Mouse (Mus musculus) heart, postnatal 25 days (tissue): Measurements from ENCODE around the gene D630039A03Rik. TPM values are rescaled to one million over a fixed set of nuclear protein-coding genes. Genes with fewer than 3 reads are reported as not detected.
"Not testable (repeated sequence)": the region's sequence is repeated elsewhere in the genome, so short reads cannot be mapped to it uniquely, and the experiment has no call there.

Experiments used
- DNase-seq: peaks from one replicate; pipeline ENCODE4 v3.0.0; 2022; ENCODE audit warnings: low spot score
- intact Hi-C: fragments of 180-260 bp; cut with DNase I; formaldehyde crosslinking; loops from one replicate; pipeline ENCODE4 v1.15.1; 2025
- total RNA-seq, 2 experiments: library from RNA; stranded (reverse); gene quantifications; 2 replicates each; pipeline ENCODE4 v1.2.3; 2021

D630039A03Rik gene
- total RNA-seq, 2 experiments from 2014 or later = 0.26 to 0.28 TPM

- no peak for DNase-seq
- intact Hi-C loops = no loop called here
Measured at GRCm38 (mm10) chr4:57895902-57896301, 20.2 kb downstream of the D630039A03Rik start.

- DNase-seq = no peak
- intact Hi-C loops = no loop called here
Measured at GRCm38 (mm10) chr4:57895140-57895539, 21.0 kb downstream of the D630039A03Rik start.

GRCm38 (mm10) chr4:57892001-57892586 is 24.0 kb downstream of the D630039A03Rik start:
- DNase-seq = no peak
- intact Hi-C loops = no loop called here

DNA sequence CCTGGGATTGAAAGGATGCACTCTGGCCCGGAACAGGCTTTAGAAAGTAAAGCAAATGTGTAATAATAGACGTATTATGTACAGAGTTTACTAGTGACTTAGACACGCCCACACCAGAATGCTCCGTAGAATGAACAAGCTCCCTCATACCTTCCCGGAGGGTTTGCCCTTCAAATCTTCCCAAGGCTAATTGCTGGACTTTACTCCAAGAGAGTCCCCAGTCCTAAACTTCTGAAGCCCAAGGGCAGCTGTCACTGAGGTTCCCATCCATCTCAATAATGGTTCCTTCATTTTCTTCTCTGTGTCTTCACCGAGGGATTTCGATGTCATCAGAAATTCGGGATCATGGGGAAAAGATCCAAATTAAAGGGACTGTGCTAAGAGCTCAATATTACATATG is 26.3 kb downstream of the D630039A03Rik start:
- intact Hi-C loops = no loop called here
- no peak for DNase-seq

DNA sequence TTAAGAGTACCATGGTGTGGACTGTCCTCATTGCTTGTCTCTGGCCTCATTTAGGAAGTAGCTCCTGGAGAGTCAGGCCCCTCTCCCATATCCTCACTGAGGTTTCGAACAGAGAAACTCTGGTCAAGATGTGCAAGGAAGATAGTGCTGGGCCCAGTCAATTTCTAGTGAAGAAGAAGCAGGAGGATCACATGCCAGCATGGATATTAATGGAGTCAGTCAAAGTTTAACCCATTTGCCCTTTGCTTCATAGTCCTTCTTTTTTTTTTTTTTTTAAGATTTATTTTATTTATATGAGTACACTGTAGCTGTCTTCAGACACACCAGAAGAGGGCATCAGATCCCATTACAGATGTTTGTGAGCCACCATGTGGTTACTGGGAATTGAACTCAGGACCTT is 27.1 kb downstream of the D630039A03Rik start:
- intact Hi-C loops, DNase-seq: not testable (repeated sequence)

- intact Hi-C loops = no loop called here
- DNase-seq = no peak
Measured at GRCm38 (mm10) chr4:57888246-57888645, 27.9 kb downstream of the D630039A03Rik start.

DNA sequence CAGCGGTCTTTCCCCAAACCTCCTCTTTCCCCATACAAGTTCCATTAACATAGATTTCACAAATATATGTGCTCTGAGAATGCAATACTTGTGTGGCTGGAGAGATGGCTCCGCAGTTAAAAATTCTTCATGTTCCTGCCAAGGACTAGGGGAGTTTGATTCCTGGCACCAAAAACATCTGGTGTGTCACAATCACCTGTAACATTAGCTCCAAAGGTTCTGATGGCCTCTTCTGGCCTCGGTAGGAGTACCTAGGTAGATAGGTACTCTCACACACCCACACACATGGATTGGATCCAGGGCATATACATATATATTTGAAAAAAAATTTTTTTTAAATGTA is 29.2 kb downstream of the D630039A03Rik start:
- no peak for DNase-seq
- intact Hi-C loops = no loop called here

DNA sequence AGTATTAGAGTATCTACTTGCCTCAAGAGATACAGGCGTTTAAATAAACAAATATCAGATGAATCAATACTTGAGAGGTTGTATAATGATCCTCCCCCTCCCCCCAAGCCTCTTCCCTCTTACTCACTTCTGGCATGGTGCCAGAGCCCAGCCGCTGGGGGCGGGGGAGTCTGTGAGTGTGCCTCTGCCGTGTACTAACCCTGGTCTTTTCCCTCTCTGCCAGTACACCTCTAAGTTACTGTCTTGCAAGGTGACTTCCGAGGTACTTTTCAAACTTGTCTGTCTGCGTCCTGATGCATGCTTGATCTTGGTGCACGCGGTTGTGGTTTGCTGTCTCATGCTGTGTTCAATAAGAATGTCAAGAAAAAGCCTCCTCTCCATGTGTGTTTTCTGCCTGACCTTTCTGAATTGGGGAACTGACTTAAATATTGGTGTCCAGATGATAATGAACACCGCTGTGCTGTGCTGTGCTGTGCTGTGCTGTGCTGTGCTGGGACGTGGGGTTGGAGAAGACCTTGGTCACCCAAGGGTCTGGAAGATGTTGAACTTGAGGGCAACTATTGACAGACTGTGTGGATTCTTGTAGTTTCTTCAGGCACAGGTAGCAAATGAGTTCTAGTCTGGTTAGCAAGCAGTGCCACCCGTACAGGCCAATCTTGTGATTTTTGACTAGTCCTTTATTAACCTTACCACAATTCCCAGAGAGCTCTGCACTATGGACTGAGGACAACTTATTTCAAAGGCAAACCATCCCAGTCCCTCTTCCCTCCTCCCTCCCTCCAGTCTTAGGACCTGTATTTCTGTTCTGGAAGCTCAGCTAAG is 29.8 kb downstream of the D630039A03Rik start:
- no peak for DNase-seq
- intact Hi-C loops = no loop called here

- intact Hi-C loops = no loop called here
- DNase-seq = no peak
Measured at GRCm38 (mm10) chr4:57885186-57885585, 30.9 kb downstream of the D630039A03Rik start.

- intact Hi-C loops = loop anchor here (5.0 kb wide), 2 partner anchors 37 to 102 kb away; no protein-coding TSS in a partner anchor
- no peak for DNase-seq
Measured at GRCm38 (mm10) chr4:57884511-57884910, 31.6 kb downstream of the D630039A03Rik start.

GRCm38 (mm10) chr4:57883520-57884421 is 32.3 kb downstream of the D630039A03Rik start:
- intact Hi-C loops = loop anchor here (5.0 kb wide), 2 partner anchors 36 to 101 kb away; no protein-coding TSS in a partner anchor

GRCm38 (mm10) chr4:57879804-57880357 is 36.2 kb downstream of the D630039A03Rik start:
- peak; percentile 40 for DNase-seq
- intact Hi-C loops = loop anchor here (2.0 to 5.0 kb wide), 3 partner anchors 33 to 207 kb away; no protein-coding TSS in a partner anchor

More at GRCm38 (mm10) chr4:57883520-57884421, 32.3 kb downstream of the D630039A03Rik start:
- no peak for DNase-seq

DNA sequence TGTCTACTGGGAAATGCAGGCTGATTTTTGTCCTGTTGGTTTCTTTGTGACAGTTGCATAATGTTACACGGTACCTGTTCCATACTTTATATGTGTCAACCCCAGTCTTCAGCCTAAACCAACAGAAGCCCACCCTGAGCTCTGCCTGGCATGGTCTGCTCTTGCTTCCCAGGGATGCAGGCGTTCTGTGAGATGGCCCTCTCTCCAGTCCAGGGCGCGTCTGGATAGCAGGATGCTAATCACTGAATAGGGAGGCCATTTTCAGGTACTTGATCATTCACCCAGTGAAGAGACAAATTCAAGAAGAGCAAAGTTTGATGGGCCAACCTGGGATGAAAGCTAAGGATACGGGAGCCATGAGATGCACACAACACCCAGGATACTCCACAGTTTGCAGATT is 37.0 kb downstream of the D630039A03Rik start:
- intact Hi-C loops = no loop called here
- no peak for DNase-seq

- DNase-seq = no peak
- intact Hi-C loops = no loop called here
Measured at GRCm38 (mm10) chr4:57867454-57867853, 48.6 kb downstream of the D630039A03Rik start.

- intact Hi-C loops = no loop called here
Measured at GRCm38 (mm10) chr4:57866990-57867389, 49.1 kb downstream of the D630039A03Rik start.

DNA sequence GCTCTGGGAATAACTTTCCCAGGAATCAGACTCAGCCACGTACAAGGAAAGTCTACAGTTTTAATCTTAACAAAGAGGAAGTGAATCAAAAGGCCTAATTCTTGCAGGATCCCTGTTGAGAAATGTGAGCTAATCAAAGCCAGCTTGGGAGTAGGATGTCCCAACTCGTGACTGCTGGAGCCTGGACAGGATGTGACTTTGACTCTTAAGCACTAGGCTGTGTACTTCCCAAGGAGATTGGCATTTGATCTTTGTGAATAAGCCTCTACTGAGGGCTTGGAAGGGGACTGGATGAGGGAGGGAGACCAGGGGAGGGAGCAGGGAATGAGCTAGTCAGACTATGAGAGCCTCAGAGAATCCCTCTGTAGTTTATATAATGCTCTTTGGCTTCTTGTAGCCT is 50.0 kb downstream of the D630039A03Rik start:
- DNase-seq = peak; percentile 63
- intact Hi-C loops = no loop called here

More at GRCm38 (mm10) chr4:57866990-57867389, 49.1 kb downstream of the D630039A03Rik start:
- no peak for DNase-seq

- DNase-seq = no peak
- intact Hi-C loops = no loop called here
Measured at GRCm38 (mm10) chr4:57862269-57862986, 53.7 kb downstream of the D630039A03Rik start.

DNA sequence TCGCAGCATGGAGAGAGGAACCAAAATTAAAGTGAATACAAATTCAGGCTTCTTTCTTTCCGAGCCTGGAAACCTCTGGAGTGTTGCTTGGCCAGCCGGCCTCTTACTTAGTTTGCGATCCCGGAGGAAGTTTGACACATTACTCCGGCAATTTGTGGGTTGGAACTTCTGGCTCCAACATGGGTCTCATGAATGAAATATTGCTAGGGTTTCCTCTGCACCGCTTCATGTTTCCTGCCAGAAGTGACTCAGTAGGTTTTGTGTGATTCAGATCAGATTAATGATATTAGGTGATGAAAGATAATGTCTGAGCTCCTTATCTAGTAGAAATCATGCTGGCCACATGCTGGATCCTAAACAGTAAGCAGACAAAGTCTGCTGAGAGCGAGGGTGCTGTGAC is 54.2 kb downstream of the D630039A03Rik start:
- intact Hi-C loops = loop anchor here (2.0 kb wide), 1 partner anchor 15 kb away; no protein-coding TSS in a partner anchor
- DNase-seq = no peak

DNA sequence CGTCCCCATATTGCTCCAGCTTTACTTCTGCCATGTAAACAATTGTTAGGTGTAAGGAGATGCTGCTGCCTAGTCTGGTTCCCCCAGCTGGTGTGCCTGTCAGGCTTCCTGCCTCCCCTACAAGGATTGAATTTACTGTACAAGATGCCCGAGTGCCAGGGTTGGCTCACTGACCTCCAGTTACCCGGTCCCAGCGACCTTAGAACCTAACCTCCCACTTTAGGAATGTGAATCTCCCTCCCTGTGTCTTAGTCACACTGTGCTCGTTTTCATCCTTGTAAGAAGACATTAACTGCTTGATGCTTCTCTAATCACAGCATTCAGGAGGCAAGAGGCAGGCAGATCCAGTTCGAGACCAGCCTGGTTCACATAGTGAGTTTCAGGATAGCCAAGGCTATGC is 54.9 kb downstream of the D630039A03Rik start:
- intact Hi-C loops = loop anchor here (2.0 kb wide), 1 partner anchor 14 kb away; no protein-coding TSS in a partner anchor
- no peak for DNase-seq
